Mouse (Mus musculus) forebrain, embryonic 14.5 days (tissue): ENCODE measurements around the gene Slamf9. TPM values are rescaled to one million over a fixed set of nuclear protein-coding genes. Genes with fewer than 3 reads are reported as not detected.
A peak's percentile ranks its signal among the peaks of the same experiment; 100 is the strongest.

Source experiments
- ATAC-seq: fragments of 200-750 bp; cut with Nextera tagmentation; 2 replicates; pipeline ENCODE4 v1.8.0; 2017; ENCODE audit warnings: mild to moderate bottlenecking, moderate library complexity
- DNase-seq: peaks from one replicate; pipeline ENCODE4 v3.0.0-alpha.2; 2015; ENCODE audit warnings: low spot score
- H3K27ac ChIP-seq: fragments of 300-500 bp; sonication (generic); 2 replicates; pipeline ENCODE4 v1.5.1; 2014; ENCODE audit warnings: low read depth, mild to moderate bottlenecking, control low read depth, low read length, moderate library complexity
- H3K27me3 ChIP-seq: fragments of 300-500 bp; sonication (generic); replicated peaks from 2 replicates; pipeline ENCODE4 v1.6.1; 2014; ENCODE audit warnings: low read length, control low read depth, mixed read lengths; ENCODE audit not compliant: control insufficient read depth, insufficient read depth
- H3K36me3 ChIP-seq: fragments of 300-500 bp; sonication (generic); 2 replicates; pipeline ENCODE4 v1.6.1; 2014; ENCODE audit warnings: low read length, control low read depth; ENCODE audit not compliant: control insufficient read depth, insufficient read depth
- H3K4me1 ChIP-seq: fragments of 300-500 bp; sonication (generic); 2 replicates; pipeline ENCODE4 v1.6.1; 2014; ENCODE audit warnings: antibody characterized with exemption, low read length, control low read depth; ENCODE audit not compliant: control insufficient read depth, insufficient read depth
- H3K4me2 ChIP-seq: fragments of 300-500 bp; sonication (generic); 2 replicates; pipeline ENCODE4 v1.6.1; 2014; ENCODE audit warnings: mild to moderate bottlenecking, control low read depth, low read length
- H3K4me3 ChIP-seq: fragments of 300-500 bp; sonication (generic); 2 replicates; pipeline ENCODE4 v1.5.1; 2014; ENCODE audit warnings: low read depth, low read length, control low read depth
- H3K9ac ChIP-seq: fragments of 300-500 bp; sonication (generic); 2 replicates; pipeline ENCODE4 v1.6.1; 2014; ENCODE audit warnings: mild to moderate bottlenecking, low read length, control low read depth, moderate library complexity
- H3K9me3 ChIP-seq: fragments of 300-500 bp; sonication (generic); replicated peaks from 2 replicates; pipeline ENCODE4 v1.6.1; 2016; ENCODE audit warnings: low read length, control low read depth, mixed read lengths; ENCODE audit not compliant: control insufficient read depth
- WGBS: fragments of 180-500 bp; shearing (Covaris S2); extraction: QIAGEN DNeasy Blood & Tissue Kit; methylation state at CpG from one replicate; pipeline ENCODE4 v1.1.7; 2014; 5-methylcytosine and 5-hydroxymethylcytosine counted together
- polyA plus RNA-seq: library from polyadenylated mRNA; unstranded; fragments of >200 nt; fragmentation: Nextera tagmentation; extraction: Ambion mirVana; gene quantifications from 2 replicates; pipeline ENCODE4 v1.2.1, GENCODE M21; 2014

The Slamf9 gene
- polyA plus RNA-seq, 1 experiment from 2014 or later = 0.34 TPM

GRCm38 (mm10) chr1:172502145-172503110, 27.3 kb downstream of the Slamf9 start:
- no peak for ATAC-seq
- no peak overlapping the region for H3K27ac ChIP-seq
- H3K4me1 ChIP-seq = peaks cover 27% of the 10 kb centered on the region
- WGBS = 44% methylated on average over 12 of the region's 13 CpGs
- H3K9me3 ChIP-seq = no peaks in the 10 kb centered on the region
- H3K27me3 ChIP-seq = peaks cover 21% of the 10 kb centered on the region; the same call in 1 of the 2 replicates
- peak overlapping the region; percentile 34; the same call in 1 of the 2 replicates for H3K4me2 ChIP-seq
- no peak for DNase-seq
- H3K36me3 ChIP-seq = peaks cover 18% of the 10 kb centered on the region
- H3K4me3 ChIP-seq = no peak overlapping the region
- H3K9ac ChIP-seq = no peak overlapping the region

DNA sequence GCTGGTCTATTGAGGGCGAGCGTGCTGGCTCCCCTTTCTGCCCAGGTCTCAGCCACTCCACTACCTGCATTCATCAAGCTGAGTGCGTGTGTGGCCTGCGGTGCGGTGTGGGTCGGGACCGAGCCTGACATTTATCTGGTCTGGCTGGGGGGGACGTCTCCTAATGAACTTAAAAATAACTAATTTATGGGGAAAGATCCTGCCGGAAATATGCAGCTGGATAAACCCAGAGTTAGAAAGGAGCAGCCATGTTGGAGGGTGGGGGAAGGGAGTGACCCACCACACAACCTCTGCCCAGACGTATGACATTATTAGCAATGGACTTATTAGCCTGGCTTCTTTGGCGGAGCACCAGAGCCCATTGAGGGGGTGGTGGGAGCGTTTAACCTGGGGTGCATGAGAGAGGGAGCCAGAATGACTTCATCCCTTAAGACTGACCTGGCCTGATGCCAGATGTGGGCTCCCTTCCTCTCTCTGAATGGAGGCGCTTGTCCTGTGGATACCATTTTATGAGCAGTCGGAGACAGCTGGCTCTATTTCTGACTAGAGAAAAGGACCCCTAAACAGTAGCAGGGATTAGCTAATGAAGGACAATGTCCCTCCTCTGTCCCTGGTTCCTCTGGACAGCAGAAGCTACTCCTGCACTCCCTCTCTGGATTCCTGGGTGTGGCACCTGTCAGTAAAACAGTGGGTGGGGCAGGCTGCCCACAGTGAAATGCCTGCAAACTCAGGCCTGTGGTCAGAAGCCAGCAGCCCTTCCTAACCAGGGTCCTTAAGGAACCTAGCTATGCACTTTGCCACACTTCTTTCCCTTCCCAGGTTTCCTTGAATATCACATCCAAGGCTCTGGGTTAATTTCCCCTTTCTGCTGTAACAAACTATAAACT, 28.2 kb downstream of the Slamf9 start:
- Histone ChIP-seq H3K4me3 (no peak overlapping the region), H3K27ac (no peak overlapping the region), H3K36me3 (peaks cover 9% of the 10 kb centered on the region), H3K9ac (no peak overlapping the region), H3K4me1 (peaks cover 27% of the 10 kb centered on the region), H3K4me2 (peak overlapping the region; percentile 34; the same call in 1 of the 2 replicates), H3K9me3 (no peaks in the 10 kb centered on the region), H3K27me3 (peaks cover 21% of the 10 kb centered on the region; the same call in 1 of the 2 replicates)
- ATAC-seq = peak; percentile 26; the same call in 1 of the 2 replicates
- peak; percentile 67 for DNase-seq
- 22% methylated on average over 14 of the region's 14 CpGs for WGBS

DNA sequence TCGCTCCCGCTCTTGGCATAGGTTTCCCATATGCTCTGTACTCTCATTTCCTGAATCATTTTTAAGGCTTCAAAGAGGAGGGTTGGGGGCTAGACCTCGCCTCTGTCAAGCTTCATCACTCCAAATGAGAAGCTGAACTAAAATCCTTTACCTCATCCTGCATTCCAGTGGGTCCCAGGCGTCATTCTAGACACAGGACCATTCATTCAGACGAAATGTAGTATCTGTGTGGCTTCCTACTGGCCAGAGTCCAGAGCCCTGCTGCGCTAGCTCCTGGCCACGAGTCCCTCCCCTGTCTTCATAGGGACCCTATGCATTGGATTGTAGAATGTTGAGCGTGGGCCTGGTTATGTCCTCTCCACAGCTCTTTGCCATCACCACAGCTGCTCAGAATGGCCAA, 29.6 kb downstream of the Slamf9 start:
- Histone ChIP-seq H3K4me1 (peaks cover 27% of the 10 kb centered on the region), H3K27me3 (peaks cover 20% of the 10 kb centered on the region; the same call in 1 of the 2 replicates), H3K9ac (no peak overlapping the region), H3K4me3 (no peak overlapping the region), H3K4me2 (no peak overlapping the region), H3K27ac (no peak overlapping the region), H3K36me3 (no peaks in the 10 kb centered on the region), H3K9me3 (no peaks in the 10 kb centered on the region)
- WGBS = 68% methylated on average over 8 of the region's 8 CpGs
- DNase-seq (no peak), ATAC-seq (no peak)

DNA sequence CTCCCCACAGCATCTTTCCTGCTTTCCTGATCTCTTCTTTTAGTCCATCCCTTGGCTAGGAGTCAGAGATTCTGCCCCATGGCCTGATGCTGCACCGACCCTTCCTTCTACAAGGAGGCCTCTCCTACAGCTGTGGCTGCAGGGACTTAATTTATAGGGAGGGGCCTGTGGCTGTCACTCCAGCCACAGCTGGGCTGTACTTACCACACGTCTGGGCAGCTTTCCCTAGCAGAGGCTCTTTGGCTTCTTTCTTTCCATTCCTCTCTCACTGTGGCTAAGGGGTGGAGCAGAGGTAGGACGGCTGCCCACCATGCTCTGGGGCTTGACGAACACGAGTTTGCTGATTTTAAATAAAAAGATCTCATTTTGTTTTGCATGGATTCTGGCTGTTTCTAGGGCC, 31.8 kb downstream of the Slamf9 start:
- H3K27ac ChIP-seq = no peak overlapping the region
- H3K9ac ChIP-seq = no peak overlapping the region
- no peak overlapping the region for H3K4me3 ChIP-seq
- no peak overlapping the region for H3K4me2 ChIP-seq
- no peak for ATAC-seq
- H3K4me1 ChIP-seq = peaks cover 14% of the 10 kb centered on the region
- 50% methylated on average over 5 of the region's 5 CpGs for WGBS
- no peak for DNase-seq
- 0 out of 2 replicates have a peak, but pooled peaks cover 2% of the 10 kb centered on the region for H3K27me3 ChIP-seq
- no peaks in the 10 kb centered on the region for H3K36me3 ChIP-seq
- H3K9me3 ChIP-seq = no peaks in the 10 kb centered on the region

DNA sequence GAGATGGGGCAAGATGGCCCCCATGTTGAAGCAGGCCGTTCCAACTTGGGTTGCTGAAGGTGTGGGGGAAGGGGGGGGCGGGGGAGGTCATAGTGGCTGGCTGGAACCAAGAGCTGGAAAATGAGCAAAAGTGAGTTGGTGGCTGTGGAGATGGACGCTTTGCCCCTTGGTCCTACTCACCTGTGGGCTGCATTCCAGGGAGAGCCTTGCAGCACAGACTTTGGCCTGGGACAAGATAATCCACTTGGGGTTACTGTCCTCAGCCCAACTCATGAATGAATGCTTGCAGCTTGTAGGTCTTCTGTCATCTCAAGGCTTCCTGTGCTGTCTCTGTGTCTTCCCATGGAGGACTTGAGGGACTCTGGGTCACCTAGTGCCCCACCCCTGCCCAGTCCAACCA, 32.5 kb downstream of the Slamf9 start:
- Histone ChIP-seq H3K4me3 (no peak overlapping the region), H3K36me3 (no peaks in the 10 kb centered on the region), H3K27me3 (no peaks in the 10 kb centered on the region), H3K4me1 (peaks cover 9% of the 10 kb centered on the region), H3K27ac (no peak overlapping the region), H3K9me3 (no peaks in the 10 kb centered on the region), H3K4me2 (no peak overlapping the region), H3K9ac (no peak overlapping the region)
- DNase-seq (no peak), ATAC-seq (no peak)
- WGBS = 86% methylated on average over 3 of the region's 3 CpGs

DNA sequence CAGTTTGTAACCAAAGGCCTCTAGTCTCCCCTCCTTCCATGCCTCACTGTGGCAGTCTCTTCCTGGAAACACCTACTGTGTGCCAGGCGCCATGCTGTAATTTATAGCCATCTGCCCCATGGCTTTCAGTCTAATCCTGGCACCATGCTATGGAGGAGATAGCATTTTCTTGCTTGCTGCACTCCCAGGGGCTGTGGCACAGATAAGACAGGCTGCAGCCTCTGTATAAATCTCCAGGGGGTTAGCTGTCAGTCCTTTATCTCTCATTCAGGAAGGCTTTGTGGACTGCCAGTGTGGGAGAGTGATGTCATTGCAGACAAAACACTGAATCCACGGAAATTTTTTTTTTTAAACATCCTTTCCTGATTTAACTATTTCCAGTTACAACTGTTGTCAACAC, 33.0 kb downstream of the Slamf9 start:
- Histone ChIP-seq H3K27ac (no peak overlapping the region), H3K9me3 (no peaks in the 10 kb centered on the region), H3K9ac (no peak overlapping the region), H3K4me2 (no peak overlapping the region), H3K27me3 (no peaks in the 10 kb centered on the region), H3K4me3 (no peak overlapping the region), H3K36me3 (no peaks in the 10 kb centered on the region), H3K4me1 (peaks cover 6% of the 10 kb centered on the region)
- 47% methylated on average over 2 of the region's 2 CpGs for WGBS
- ATAC-seq (no peak), DNase-seq (no peak)

DNA sequence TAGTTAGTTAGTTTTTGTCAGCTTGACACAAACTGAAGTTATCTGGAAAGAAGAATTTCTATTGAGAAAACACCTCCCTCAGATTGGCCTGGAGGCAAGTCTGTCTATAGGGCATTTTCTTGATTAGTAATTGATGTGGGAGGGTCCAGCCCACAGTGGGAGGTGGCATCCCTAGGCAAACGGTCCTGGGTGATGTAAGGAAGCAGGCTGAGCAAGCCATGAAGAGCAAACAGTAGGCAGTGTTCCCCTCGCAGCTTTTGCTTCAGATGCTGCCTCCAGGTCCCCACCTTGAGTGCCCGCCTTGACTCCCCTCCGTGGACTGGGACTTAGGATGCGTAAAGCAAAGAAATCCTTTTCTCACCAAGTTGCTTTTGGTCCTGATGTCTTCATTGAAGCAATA, 34.1 kb downstream of the Slamf9 start:
- 68% methylated on average over 5 of the region's 5 CpGs for WGBS
- Histone ChIP-seq H3K27me3 (no peaks in the 10 kb centered on the region), H3K4me1 (no peaks in the 10 kb centered on the region), H3K4me2 (no peak overlapping the region), H3K9me3 (no peaks in the 10 kb centered on the region), H3K4me3 (no peak overlapping the region), H3K9ac (no peak overlapping the region), H3K27ac (no peak overlapping the region), H3K36me3 (no peaks in the 10 kb centered on the region)
- no peak for DNase-seq
- no peak for ATAC-seq

- Histone ChIP-seq H3K36me3 (no peaks in the 10 kb centered on the region), H3K27me3 (no peaks in the 10 kb centered on the region), H3K9me3 (no peaks in the 10 kb centered on the region), H3K27ac (no peak overlapping the region), H3K4me2 (no peak overlapping the region), H3K4me3 (no peak overlapping the region), H3K4me1 (no peaks in the 10 kb centered on the region), H3K9ac (no peak overlapping the region)
- ATAC-seq (no peak), DNase-seq (no peak)
- WGBS = 49% methylated on average over 8 of the region's 8 CpGs
These were observed 34.8 kb downstream of the Slamf9 start for GRCm38 (mm10) chr1:172509983-172510382.
